Comparison of ENCODE assay signal across 1 mouse cellular context in the genomic region with DNA sequence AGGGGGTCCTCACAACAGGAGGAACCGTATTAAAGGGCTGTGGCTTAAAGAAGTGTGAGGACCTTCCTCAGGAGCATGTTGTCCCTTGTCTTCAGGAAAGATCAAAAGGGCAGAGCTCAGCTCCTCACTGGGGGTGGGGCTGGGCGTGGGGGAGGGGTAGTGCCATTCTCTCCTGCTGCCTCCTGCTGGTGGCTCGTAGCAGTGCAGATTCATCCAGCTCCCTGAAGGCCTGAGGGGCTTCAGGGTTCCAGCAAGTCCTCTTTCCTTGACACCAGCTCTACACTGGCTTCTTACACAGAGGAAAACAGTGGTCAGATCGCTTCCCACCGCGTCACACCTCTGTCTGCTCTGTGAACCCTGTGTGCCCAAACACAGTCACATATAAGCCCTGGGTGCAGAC.
TF ChIP-seq lines count a peak whose summit lies in the region.

No protein-coding gene starts in this region.

TF ChIP-seq in MEL, 35 proteins besides CTCF, POLR2A, EP300 and RAD21:
- TF ChIP-seq E2F4 (IDR thresholded peaks at IDR 0.05; ENCODE audit: borderline replicate concordance, low read depth, low read length) (no peak), CHD2 (IDR thresholded peaks at IDR 0.05; ENCODE audit: low read length) (peak; percentile 70), ETS1 (IDR thresholded peaks at IDR 0.05; ENCODE audit: low read depth, low read length) (no peak), MYC (IDR thresholded peaks at IDR 0.05; ENCODE audit: low read depth, low read length) (no peak), SMC3 (IDR thresholded peaks at IDR 0.05; ENCODE audit: low read depth, low read length) (peak; percentile 66), TBP (IDR thresholded peaks at IDR 0.05; ENCODE audit: low read depth, low read length) (no peak), POLR2AphosphoS5 (IDR thresholded peaks at IDR 0.05; ENCODE audit: borderline replicate concordance, low read depth, low read length) (no peak), ZNF384 (IDR thresholded peaks at IDR 0.05; ENCODE audit: low read depth, low read length) (no peak), USF2 (IDR thresholded peaks at IDR 0.05; ENCODE audit: borderline replicate concordance in 1 of 2, insufficient read depth in 1 of 2, low read depth in 1 of 2, low read length in 2 of 2) (no peak), JUND (IDR thresholded peaks at IDR 0.05; ENCODE audit: low read depth, low read length) (no peak), BHLHE40 (IDR thresholded peaks at IDR 0.05; ENCODE audit: borderline replicate concordance, low read depth, low read length) (peak; percentile 43; the same call in 1 of the 2 replicates), MAZ (IDR thresholded peaks at IDR 0.05; ENCODE audit: low read depth, low read length) (no peak), MAX (IDR thresholded peaks at IDR 0.05; ENCODE audit: low read length) (no peak), HCFC1 (IDR thresholded peaks at IDR 0.05; ENCODE audit: low read depth, low read length) (no peak), GABPA (IDR thresholded peaks at IDR 0.05; ENCODE audit: low read depth, low read length) (no peak), UBTF (IDR thresholded peaks at IDR 0.05; ENCODE audit: borderline replicate concordance, insufficient read depth, low read depth, low read length) (no peak), NELFE (IDR thresholded peaks at IDR 0.05; ENCODE audit: low read depth, low read length) (no peak), GATA1 (IDR thresholded peaks at IDR 0.05; ENCODE audit: low read depth, low read length) (no peak), NRF1 (IDR thresholded peaks at IDR 0.05; ENCODE audit: insufficient read depth, low read depth, low read length, poor library complexity, severe bottlenecking) (no peak), TCF12 (IDR thresholded peaks at IDR 0.05; ENCODE audit: low read depth, low read length) (no peak), TAL1 (IDR thresholded peaks at IDR 0.05; ENCODE audit: low read length) (no peak), ZC3H11A (IDR thresholded peaks at IDR 0.05; ENCODE audit: low read depth, low read length) (no peak)
